Mouse (Mus musculus) hindbrain, embryonic 12.5 days (tissue): ENCODE results near the gene Myo1d. TPM values are rescaled to one million over a fixed set of nuclear protein-coding genes. Genes with fewer than 3 reads are reported as not detected.

Experiments used
- ATAC-seq: fragments of 200-750 bp; cut with Nextera tagmentation; 2 replicates; pipeline ENCODE4 v1.8.0; 2017; ENCODE audit warnings: moderate TSS enrichment; ENCODE audit not compliant: low FRiP score
- H3K27ac ChIP-seq: fragments of 300-500 bp; sonication (generic); 2 replicates; pipeline ENCODE4 v1.5.1; 2016; ENCODE audit warnings: mild to moderate bottlenecking
- H3K27me3 ChIP-seq: fragments of 300-500 bp; sonication (generic); 2 replicates; pipeline ENCODE4 v1.6.1; 2016; ENCODE audit warnings: mild to moderate bottlenecking
- H3K36me3 ChIP-seq: fragments of 300-500 bp; sonication (generic); 2 replicates; pipeline ENCODE4 v1.6.1; 2016; ENCODE audit warnings: mild to moderate bottlenecking
- H3K4me1 ChIP-seq: fragments of 300-500 bp; sonication (generic); 2 replicates; pipeline ENCODE4 v1.6.1; 2016
- H3K4me2 ChIP-seq: fragments of 300-500 bp; sonication (generic); replicated peaks from 2 replicates; pipeline ENCODE4 v1.6.1; 2016; ENCODE audit warnings: mild to moderate bottlenecking
- H3K4me3 ChIP-seq: fragments of 300-500 bp; sonication (generic); 2 replicates; pipeline ENCODE4 v1.5.1; 2016; ENCODE audit warnings: mild to moderate bottlenecking
- H3K9ac ChIP-seq: fragments of 300-500 bp; sonication (generic); 2 replicates; pipeline ENCODE4 v1.6.1; 2016; ENCODE audit warnings: mild to moderate bottlenecking, moderate library complexity
- H3K9me3 ChIP-seq: fragments of 300-500 bp; sonication (generic); replicated peaks from 2 replicates; pipeline ENCODE4 v1.6.1; 2016; ENCODE audit warnings: mild to moderate bottlenecking
- WGBS: fragments of 180-500 bp; shearing (Covaris S2); methylation state at CpG from one replicate; pipeline ENCODE4 v1.1.7; 2016; 5-methylcytosine and 5-hydroxymethylcytosine counted together
- polyA plus RNA-seq: library from polyadenylated mRNA; unstranded; fragments of >200 nt; fragmentation: Nextera tagmentation; extraction: Ambion mirVana; gene quantifications from 2 replicates; pipeline ENCODE4 v1.2.1, GENCODE M21; 2016

The Myo1d gene
- polyA plus RNA-seq, 1 experiment from 2014 or later, result 4.5 TPM

- H3K27ac ChIP-seq, result peak overlapping the region; percentile 55; the same call in 1 of the 2 replicates
These were observed 290.0 kb downstream of the Myo1d start for GRCm38 (mm10) chr11:80489882-80490196.

GRCm38 (mm10) chr11:80489172-80489881 is 290.5 kb downstream of the Myo1d start:
- no peak overlapping the region for H3K4me2 ChIP-seq
- H3K4me1 ChIP-seq, result peaks cover 46% of the 10 kb centered on the region
- no peaks in the 10 kb centered on the region for H3K36me3 ChIP-seq
- no peak for ATAC-seq
- H3K4me3 ChIP-seq, result no peak overlapping the region
- peak overlapping the region; percentile 47; the same call in 1 of the 2 replicates for H3K9ac ChIP-seq
- 54% methylated on average over 12 of the region's 12 CpGs for WGBS
- peak overlapping the region; percentile 55 for H3K27ac ChIP-seq
- H3K27me3 ChIP-seq, result peaks cover 5% of the 10 kb centered on the region; the same call in 1 of the 2 replicates
- no peaks in the 10 kb centered on the region for H3K9me3 ChIP-seq

More at GRCm38 (mm10) chr11:80489882-80490196, 290.0 kb downstream of the Myo1d start:
- ATAC-seq, result no peak
- H3K4me2 ChIP-seq, result no peak overlapping the region
- WGBS, result 50% methylated on average over 5 of the region's 5 CpGs
- H3K36me3 ChIP-seq, result no peaks in the 10 kb centered on the region
- peak overlapping the region; percentile 47; the same call in 1 of the 2 replicates for H3K9ac ChIP-seq
- H3K27me3 ChIP-seq, result peaks cover 5% of the 10 kb centered on the region; the same call in 1 of the 2 replicates
- no peak overlapping the region for H3K4me3 ChIP-seq
- H3K9me3 ChIP-seq, result no peaks in the 10 kb centered on the region
- peaks cover 41% of the 10 kb centered on the region for H3K4me1 ChIP-seq

DNA sequence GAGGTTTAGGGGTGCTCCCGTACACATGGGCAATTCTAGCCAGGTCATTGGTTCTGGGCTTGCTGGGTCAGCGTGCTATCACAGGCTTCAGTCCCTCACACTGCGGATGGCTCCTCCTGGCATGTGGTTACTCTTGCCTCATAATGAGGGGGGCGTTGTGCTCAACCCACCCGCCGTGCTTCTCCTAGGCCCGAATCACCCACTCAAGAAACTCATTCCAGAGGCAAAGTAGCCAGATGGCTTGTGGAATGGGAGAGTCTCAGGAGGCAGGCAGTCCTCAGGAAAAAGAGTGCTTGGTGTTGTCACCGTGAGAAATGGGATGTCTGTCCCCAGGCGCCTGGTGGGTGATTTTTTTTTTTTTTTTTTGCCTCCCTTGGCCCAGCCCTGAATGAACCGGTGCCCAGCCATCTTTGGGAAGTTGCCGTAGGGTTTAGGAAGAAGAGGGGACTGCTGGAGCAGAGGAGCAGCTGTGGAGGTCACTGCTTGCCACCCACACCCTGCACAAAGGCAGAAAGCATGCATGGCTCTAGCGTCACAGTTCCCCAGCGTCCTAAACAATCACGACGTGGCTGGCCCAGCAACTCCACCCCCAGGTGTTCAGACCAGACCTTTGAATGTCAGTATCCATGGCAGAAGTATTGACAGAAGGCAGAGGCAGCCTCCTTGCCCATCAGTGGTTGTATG is 291.8 kb downstream of the Myo1d start:
- Histone ChIP-seq H3K9me3 (no peaks in the 10 kb centered on the region), H3K4me1 (peaks cover 58% of the 10 kb centered on the region), H3K27me3 (peaks cover 5% of the 10 kb centered on the region; the same call in 1 of the 2 replicates), H3K9ac (no peak overlapping the region), H3K4me3 (no peak overlapping the region), H3K27ac (0 out of 2 replicates have a peak overlapping the region, but pooled peaks have one; percentile 55), H3K4me2 (no peak overlapping the region), H3K36me3 (no peaks in the 10 kb centered on the region)
- 55% methylated on average over 15 of the region's 15 CpGs for WGBS
- no peak for ATAC-seq

DNA sequence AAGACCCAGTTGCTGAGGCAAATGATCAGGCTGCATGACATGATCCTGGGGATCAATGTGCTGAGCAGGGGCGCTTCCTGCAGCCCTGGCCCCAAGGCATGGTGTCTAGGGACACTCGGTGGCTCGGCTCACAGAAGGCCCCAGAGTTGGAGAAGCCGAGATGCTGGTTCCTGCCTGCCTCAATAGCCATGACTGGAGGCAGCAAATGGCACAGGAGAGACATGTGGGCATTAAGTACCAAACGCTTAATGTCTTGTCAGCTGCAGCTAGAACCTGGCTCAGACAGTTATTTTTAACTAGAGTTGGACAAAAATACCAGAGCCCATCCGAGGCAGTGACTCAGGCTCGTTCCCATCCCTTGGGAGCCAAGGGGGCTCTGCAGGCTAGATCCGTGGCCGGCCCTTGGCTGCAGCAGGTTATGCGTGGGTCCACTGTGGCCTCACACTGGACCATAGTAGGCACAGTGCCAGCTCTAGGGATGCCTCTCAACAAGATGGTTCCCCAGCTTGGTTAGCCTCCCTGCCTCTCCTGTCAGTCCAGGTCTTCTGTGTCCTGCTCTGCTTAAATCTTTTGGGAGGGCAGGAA is 294.1 kb downstream of the Myo1d start:
- 83% methylated on average over 10 of the region's 10 CpGs for WGBS
- no peak overlapping the region for H3K27ac ChIP-seq

GRCm38 (mm10) chr11:80485120-80485551 is 294.7 kb downstream of the Myo1d start:
- Histone ChIP-seq H3K27ac (no peak overlapping the region), H3K4me1 (peaks cover 72% of the 10 kb centered on the region), H3K4me3 (no peak overlapping the region), H3K27me3 (peaks cover 7% of the 10 kb centered on the region; the same call in 1 of the 2 replicates), H3K4me2 (no peak overlapping the region), H3K9me3 (no peaks in the 10 kb centered on the region), H3K9ac (no peak overlapping the region), H3K36me3 (peaks cover under 1% of the 10 kb centered on the region; the same call in 1 of the 2 replicates)
- no peak for ATAC-seq
- 84% methylated on average over 8 of the region's 9 CpGs for WGBS

More for the DNA sequence above, 294.1 kb downstream of the Myo1d start:
- Histone ChIP-seq H3K4me3 (no peak overlapping the region), H3K27me3 (peaks cover 10% of the 10 kb centered on the region; the same call in 1 of the 2 replicates), H3K4me2 (no peak overlapping the region), H3K4me1 (peaks cover 73% of the 10 kb centered on the region), H3K36me3 (no peaks in the 10 kb centered on the region), H3K9me3 (no peaks in the 10 kb centered on the region), H3K9ac (no peak overlapping the region)
- no peak for ATAC-seq

DNA sequence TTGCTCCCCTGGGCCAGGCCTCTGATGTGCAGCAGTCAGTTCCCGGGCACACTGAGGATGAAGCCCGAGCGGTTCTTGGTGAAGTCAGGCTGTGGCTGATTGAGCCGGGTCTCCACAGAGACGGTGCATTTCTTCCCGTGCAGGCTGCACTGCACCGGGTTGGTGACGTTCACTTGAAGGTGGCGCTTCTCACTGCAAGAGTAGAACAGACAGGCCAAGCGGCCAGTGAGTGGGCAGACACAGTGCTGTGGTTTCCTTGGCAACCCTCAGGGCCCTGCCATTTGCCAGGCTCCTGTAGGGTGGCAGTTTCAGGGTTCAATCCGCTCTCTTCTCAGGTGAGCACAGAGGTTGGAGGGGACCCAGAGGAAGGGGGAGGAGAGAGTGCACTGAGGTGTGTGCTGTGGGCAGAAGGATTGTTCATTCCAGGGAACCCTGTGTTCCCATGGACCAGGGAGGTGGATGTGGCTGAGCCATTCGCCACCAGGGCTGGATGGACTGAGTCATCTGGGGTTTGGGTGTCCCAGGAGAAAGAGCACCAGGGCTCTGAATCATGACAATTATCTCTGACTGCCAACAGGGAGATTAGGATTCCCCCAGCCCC is 295.5 kb downstream of the Myo1d start:
- Histone ChIP-seq H3K36me3 (peaks cover 5% of the 10 kb centered on the region; the same call in 1 of the 2 replicates), H3K4me3 (no peak overlapping the region), H3K27ac (peak overlapping the region; percentile 80), H3K9ac (peak overlapping the region; percentile 27), H3K27me3 (peaks cover 5% of the 10 kb centered on the region; the same call in 1 of the 2 replicates), H3K4me1 (peaks cover 72% of the 10 kb centered on the region), H3K4me2 (peak overlapping the region; percentile 41), H3K9me3 (no peaks in the 10 kb centered on the region)
- ATAC-seq, result peak; percentile 73
- WGBS, result 32% methylated on average over 12 of the region's 12 CpGs

DNA sequence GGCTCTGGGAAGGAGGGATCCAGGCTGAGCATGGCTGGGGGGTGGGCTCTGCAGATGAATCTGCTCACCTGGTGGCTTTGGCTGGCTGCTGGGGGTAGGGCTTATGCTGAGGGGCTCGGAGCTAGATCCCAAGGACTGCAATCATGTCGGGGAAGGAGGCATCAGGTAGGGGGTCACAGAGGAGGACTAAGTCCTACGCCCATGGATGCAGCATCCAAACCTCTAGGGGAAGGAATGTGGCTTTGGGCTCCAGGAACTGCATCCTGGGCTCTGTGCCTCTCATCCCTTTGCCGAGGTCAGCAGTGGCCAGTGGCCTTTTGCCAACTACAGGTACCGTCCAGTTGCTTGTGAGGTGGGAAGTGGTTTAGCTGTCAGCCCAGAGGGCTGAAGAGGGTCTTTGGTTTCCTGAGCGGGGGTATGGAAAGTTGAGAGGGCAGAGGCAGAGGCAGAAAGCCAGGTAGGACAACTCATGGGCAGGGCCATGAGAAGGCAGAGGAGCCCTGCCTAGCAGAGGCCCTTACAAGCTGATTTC is 296.2 kb downstream of the Myo1d start:
- Histone ChIP-seq H3K4me2 (peak overlapping the region; percentile 41), H3K27me3 (peaks cover 6% of the 10 kb centered on the region), H3K4me1 (peaks cover 68% of the 10 kb centered on the region), H3K36me3 (peaks cover 5% of the 10 kb centered on the region; the same call in 1 of the 2 replicates), H3K27ac (peak overlapping the region; percentile 80), H3K4me3 (no peak overlapping the region), H3K9me3 (no peaks in the 10 kb centered on the region), H3K9ac (peak overlapping the region; percentile 27; the same call in 1 of the 2 replicates)
- ATAC-seq, result no peak
- 74% methylated on average over 6 of the region's 6 CpGs for WGBS

- peaks cover 67% of the 10 kb centered on the region for H3K4me1 ChIP-seq
These were observed 296.9 kb downstream of the Myo1d start for GRCm38 (mm10) chr11:80482921-80483320.

DNA sequence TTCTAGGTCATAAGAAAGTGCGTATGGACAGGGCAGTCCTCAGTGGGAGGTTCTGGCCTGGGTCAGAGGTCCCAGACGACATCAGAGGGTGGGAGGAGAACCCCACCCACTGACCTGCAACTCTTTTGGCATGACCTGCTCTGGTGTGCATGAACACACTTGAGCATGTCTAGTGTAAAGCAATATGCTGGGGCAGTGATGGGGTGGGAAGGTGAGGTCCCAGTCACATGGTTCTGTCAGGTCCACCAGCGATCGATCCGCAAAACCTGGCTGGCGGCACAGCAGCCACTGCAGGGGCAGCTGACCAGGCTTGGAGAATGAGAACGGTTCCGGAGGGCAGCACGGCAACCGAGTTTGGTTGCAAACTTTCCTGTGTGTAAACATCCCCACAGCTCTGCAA is 297.5 kb downstream of the Myo1d start:
- H3K4me2 ChIP-seq, result peak overlapping the region; percentile 88; the same call in 1 of the 2 replicates
- H3K36me3 ChIP-seq, result peaks cover 5% of the 10 kb centered on the region; the same call in 1 of the 2 replicates
- peaks cover 66% of the 10 kb centered on the region for H3K4me1 ChIP-seq
- H3K9me3 ChIP-seq, result no peaks in the 10 kb centered on the region
- 70% methylated on average over 10 of the region's 10 CpGs for WGBS
- H3K9ac ChIP-seq, result peak overlapping the region; percentile 38; the same call in 1 of the 2 replicates
- no peak overlapping the region for H3K27ac ChIP-seq
- peaks cover 9% of the 10 kb centered on the region for H3K27me3 ChIP-seq
- no peak overlapping the region for H3K4me3 ChIP-seq
- no peak for ATAC-seq

More at GRCm38 (mm10) chr11:80482921-80483320, 296.9 kb downstream of the Myo1d start:
- H3K36me3 ChIP-seq, result peaks cover 5% of the 10 kb centered on the region; the same call in 1 of the 2 replicates
- peaks cover 9% of the 10 kb centered on the region for H3K27me3 ChIP-seq
- H3K9me3 ChIP-seq, result no peaks in the 10 kb centered on the region
- H3K4me3 ChIP-seq, result no peak overlapping the region; the same call in 1 of the 2 replicates
- no peak for ATAC-seq
- 0 out of 2 replicates have a peak overlapping the region, but pooled peaks have one; percentile 29 for H3K9ac ChIP-seq
- H3K27ac ChIP-seq, result no peak overlapping the region
- WGBS, result 84% methylated on average over 7 of the region's 7 CpGs
- H3K4me2 ChIP-seq, result peak overlapping the region; percentile 88; the same call in 1 of the 2 replicates

DNA sequence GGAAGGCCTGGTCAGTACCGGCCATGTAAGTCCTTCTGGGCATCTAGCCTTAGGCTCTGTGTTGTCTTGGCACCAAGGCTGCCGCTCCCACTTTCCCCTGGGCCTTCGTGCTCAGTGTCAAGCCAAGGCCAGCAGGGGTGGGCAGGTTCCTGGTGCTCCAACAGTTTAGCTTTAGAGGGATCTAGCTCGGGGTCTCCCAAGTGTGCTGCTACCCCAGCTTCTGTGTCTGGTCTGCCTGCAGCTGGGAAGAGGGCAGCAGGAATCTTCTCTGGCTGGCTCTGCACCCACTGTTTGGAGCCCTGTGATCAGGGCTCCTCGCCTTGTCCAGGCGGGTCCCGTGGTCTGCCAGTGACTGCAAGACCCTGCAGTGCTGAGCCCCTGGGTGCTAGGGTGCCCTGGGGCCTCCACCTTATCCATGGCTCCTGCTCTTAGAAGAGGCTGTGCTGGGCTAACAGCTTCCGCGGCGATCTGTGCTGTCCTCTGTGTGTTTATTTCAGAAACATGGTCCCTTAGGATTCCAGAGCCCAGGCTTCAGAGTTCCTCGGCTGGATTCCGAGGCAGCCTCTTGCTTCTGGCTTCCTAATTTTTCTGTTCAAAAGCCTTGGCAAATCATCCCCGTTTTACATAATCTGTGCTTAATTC is 298.3 kb downstream of the Myo1d start:
- Histone ChIP-seq H3K4me2 (peak overlapping the region; percentile 88), H3K36me3 (peaks cover 5% of the 10 kb centered on the region; the same call in 1 of the 2 replicates), H3K27me3 (peaks cover 9% of the 10 kb centered on the region), H3K9ac (peak overlapping the region; percentile 52), H3K4me3 (peak overlapping the region; percentile 30), H3K4me1 (peaks cover 66% of the 10 kb centered on the region), H3K27ac (0 out of 2 replicates have a peak overlapping the region, but pooled peaks have one; percentile 6), H3K9me3 (no peaks in the 10 kb centered on the region)
- no peak for ATAC-seq
- WGBS, result 75% methylated on average over 13 of the region's 13 CpGs
